Mouse (Mus musculus): ENCODE data around the gene Ltb.

Gene Ltb

GRCm38 (mm10) chr17:35193881-35194843 is at the start of gene Ltb:
Ltb (plus strand) TSS chr17:35194439.
- DNase-seq (ENCODE audit: low read depth): no peak

GRCm38 (mm10) chr17:35146139-35146538 is 48.1 kb upstream of the Ltb start:
- DNase-seq (ENCODE audit: low read depth): no peak

GRCm38 (mm10) chr17:35147348-35147747 is 46.9 kb upstream of the Ltb start:
- peak; percentile 32 for DNase-seq (ENCODE audit: low read depth)

GRCm38 (mm10) chr17:35147922-35148639 is 46.2 kb upstream of the Ltb start:
- DNase-seq (ENCODE audit: low read depth): peak; percentile 32

GRCm38 (mm10) chr17:35152121-35152520 is 42.1 kb upstream of the Ltb start:
- DNase-seq (ENCODE audit: low read depth): no peak

GRCm38 (mm10) chr17:35153077-35153476 is 41.2 kb upstream of the Ltb start:
- DNase-seq (ENCODE audit: low read depth): no peak

- no peak for DNase-seq (ENCODE audit: low read depth)
These were observed 40.3 kb upstream of the Ltb start for GRCm38 (mm10) chr17:35153931-35154330.

GRCm38 (mm10) chr17:35154616-35155015 is 39.6 kb upstream of the Ltb start:
- no peak for DNase-seq (ENCODE audit: low read depth)

- DNase-seq (ENCODE audit: low read depth): no peak
These were observed 38.8 kb upstream of the Ltb start for GRCm38 (mm10) chr17:35155451-35155850.

- no peak for DNase-seq (ENCODE audit: low read depth)
These were observed 37.6 kb upstream of the Ltb start for GRCm38 (mm10) chr17:35156461-35157200.

- DNase-seq (ENCODE audit: low read depth): no peak
These were observed 37.0 kb upstream of the Ltb start for GRCm38 (mm10) chr17:35157254-35157653.

GRCm38 (mm10) chr17:35157661-35158175 is 36.5 kb upstream of the Ltb start:
- DNase-seq (ENCODE audit: low read depth): no peak

- no peak for DNase-seq (ENCODE audit: low read depth)
These were observed 35.2 kb upstream of the Ltb start for GRCm38 (mm10) chr17:35158850-35159593.

- DNase-seq (ENCODE audit: low read depth): no peak
These were observed 34.6 kb upstream of the Ltb start for GRCm38 (mm10) chr17:35159638-35160037.

GRCm38 (mm10) chr17:35161421-35161820 is 32.8 kb upstream of the Ltb start:
- DNase-seq (ENCODE audit: low read depth): no peak

- no peak for DNase-seq (ENCODE audit: low read depth)
These were observed 32.1 kb upstream of the Ltb start for GRCm38 (mm10) chr17:35162121-35162520.

GRCm38 (mm10) chr17:35162730-35163129 is 31.5 kb upstream of the Ltb start:
- no peak for DNase-seq (ENCODE audit: low read depth)

- DNase-seq (ENCODE audit: low read depth): peak; percentile 37
These were observed 30.7 kb upstream of the Ltb start for GRCm38 (mm10) chr17:35163326-35164081.

GRCm38 (mm10) chr17:35164218-35164567 is 30.0 kb upstream of the Ltb start:
- no peak for DNase-seq (ENCODE audit: low read depth)

GRCm38 (mm10) chr17:35164568-35165450 is 29.4 kb upstream of the Ltb start, which contains the start of gene Prrc2a:
Prrc2a (minus strand) TSS chr17:35164897.
- peak; percentile 100 for DNase-seq (ENCODE audit: low read depth)

Data from 416B (cell line).